Mouse (Mus musculus) cerebellum, adult 8-10 months (tissue): ENCODE results near the gene Grasp.

Experiments
- DNase-seq: peaks from one replicate; pipeline ENCODE4 v3.0.0; 2022

Gene Grasp

GRCm38 (mm10) chr15:101250220-101250800 lies 26.3 kb downstream of the Grasp start:
- DNase-seq: no peak

DNA sequence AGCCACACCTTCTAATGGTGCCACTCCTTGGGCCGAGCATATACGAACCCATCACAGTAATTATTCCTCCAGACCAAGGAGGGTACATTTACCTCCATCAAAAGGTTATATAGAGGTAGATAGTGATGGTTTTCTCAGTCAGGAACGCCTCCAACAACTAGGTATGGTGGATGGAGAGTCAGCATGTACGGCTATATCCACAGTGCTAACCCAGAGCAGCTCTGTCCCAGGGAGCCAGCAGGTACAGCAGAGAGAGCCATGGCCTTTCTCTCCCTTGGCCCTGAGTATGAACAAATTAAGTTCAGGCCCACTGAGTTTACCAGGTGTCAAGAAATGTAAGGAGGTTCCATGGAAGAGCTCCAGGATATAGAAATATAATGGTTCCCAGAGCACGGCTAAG lies 27.9 kb downstream of the Grasp start:
- no peak for DNase-seq

DNA sequence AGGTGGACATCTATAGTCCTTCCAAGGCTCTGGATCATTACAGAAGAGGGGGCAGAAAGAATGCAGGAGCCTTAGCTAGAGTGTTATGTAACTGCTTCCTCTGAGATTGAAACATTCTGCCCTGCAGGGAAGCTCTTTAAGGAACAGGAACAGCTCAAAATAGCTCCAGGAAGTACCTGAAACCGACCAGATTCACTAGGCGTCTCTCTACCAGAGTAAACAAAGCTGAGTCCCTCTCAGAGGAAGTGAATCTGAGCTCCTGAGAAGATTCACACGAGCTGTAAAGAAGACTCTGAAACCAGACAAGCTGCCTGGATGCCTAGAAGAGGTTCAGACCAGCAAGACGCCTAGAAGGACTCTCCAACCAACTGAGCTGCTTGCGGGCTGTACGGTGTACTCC lies 28.6 kb downstream of the Grasp start:
- DNase-seq: no peak

- no peak for DNase-seq
Measured at GRCm38 (mm10) chr15:101253563-101253885, 29.5 kb downstream of the Grasp start.

DNA sequence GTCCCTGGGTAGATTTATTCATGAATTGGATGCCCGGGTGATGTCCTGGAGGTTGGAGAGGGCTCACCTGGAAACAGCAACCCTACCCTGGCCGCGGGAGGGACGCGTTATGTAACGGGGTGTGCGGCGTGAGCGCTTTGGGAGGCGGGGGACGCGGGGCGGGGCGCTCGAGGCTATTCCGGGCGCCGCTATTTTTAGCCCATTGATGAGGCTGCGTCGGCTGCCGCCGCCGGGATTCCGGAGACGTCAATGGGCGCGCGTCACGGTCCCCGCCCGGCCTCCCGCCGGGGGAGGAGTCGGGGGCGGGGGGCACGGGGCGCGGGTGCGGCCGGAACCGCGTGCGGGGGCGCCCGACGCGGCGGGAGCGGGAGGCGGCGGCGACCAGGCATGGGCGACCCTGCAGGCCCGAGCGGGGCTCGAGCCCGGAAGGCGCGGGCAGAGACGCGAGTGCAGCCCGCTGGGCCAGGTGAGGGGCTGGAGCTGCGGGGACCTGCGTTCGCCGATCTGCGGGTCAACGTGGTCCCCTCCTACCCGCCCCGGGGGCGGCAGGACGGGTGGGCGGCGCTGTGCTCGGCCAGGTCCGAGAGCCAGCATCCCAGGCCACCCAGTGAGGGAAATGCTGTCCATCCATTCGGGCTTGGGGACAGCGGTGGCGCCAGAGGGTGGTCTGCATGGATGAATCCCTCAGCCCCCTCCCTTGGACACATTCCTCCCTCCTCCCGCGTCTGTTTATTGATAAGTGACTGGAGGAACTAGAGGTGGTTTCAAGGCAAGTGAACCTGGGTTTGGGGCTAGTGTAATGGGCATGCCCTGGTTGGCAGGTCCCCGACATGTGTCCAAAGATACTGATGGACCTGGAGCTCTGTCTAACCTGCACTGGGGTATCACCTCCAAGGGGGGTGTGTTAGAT lies 30.2 kb downstream of the Grasp start, which contains the start of gene Nr4a1:
TSS of gene Nr4a1 (plus strand) at position 384 of the 910 bp plus-strand sequence.
- peak; percentile 86 for DNase-seq

- DNase-seq: no peak
Measured at GRCm38 (mm10) chr15:101255842-101256462, 32.0 kb downstream of the Grasp start.

- no peak for DNase-seq
Measured at GRCm38 (mm10) chr15:101256463-101257206, 32.6 kb downstream of the Grasp start.

DNA sequence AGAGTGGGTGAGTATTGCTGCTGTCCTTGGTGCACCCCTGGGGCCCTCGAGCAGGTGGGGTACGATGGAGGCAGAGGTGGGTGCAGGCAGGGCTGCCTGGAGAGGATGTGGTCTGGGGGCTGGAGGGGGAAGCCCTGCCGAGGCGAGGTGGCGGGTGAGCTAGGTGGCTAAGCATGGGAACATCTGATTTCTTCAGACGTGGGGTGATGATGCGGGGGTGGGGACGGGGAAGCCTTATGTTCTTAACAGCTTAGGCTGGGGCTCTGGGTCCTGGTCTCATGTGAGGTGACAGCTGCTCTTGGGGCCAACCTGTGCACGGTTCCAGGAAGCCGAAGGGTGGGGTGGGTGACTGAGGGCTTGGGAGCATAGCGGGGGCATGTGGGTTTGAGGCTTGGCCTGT lies 34.4 kb downstream of the Grasp start:
- no peak for DNase-seq

DNA sequence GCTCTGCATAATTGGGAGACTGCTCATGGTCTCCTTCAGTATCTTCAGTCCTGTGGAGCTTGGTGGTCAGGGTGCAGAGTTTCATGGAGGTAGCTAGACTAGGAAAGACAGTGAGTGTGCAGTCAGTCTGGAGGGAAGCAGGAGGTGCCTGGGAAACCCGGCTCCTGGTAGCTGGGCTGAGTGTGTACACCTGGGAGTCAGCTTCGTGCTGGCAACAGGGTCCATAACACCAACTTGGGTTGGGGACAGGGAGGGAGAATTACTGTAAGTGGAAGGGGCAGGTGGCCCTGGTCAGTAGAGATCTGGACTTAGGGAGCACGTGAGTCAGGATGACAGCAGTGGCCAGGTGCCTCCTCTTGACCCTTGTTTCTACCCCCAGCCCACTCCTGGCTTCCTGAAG lies 35.9 kb downstream of the Grasp start:
- DNase-seq: no peak

DNA sequence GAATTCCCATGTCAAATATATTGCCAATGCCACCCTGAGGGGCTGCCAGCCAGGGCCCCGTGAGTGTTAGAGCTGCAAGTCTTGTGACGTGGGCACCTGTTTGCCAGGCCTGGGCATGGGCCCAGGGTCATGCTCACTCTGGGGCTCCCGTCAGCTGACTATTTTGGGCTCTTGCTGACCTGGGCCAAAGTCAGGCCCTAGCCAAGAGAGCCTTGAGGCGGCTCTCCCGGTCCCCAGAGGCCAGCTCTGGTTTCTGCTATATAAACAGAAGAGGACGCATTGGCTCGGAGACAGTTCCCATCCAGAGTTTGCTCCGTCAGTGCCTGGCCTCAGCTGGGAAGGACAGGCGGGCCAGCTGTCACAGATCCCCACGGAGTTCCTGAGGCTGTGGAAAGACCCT lies 36.4 kb downstream of the Grasp start:
- no peak for DNase-seq

DNA sequence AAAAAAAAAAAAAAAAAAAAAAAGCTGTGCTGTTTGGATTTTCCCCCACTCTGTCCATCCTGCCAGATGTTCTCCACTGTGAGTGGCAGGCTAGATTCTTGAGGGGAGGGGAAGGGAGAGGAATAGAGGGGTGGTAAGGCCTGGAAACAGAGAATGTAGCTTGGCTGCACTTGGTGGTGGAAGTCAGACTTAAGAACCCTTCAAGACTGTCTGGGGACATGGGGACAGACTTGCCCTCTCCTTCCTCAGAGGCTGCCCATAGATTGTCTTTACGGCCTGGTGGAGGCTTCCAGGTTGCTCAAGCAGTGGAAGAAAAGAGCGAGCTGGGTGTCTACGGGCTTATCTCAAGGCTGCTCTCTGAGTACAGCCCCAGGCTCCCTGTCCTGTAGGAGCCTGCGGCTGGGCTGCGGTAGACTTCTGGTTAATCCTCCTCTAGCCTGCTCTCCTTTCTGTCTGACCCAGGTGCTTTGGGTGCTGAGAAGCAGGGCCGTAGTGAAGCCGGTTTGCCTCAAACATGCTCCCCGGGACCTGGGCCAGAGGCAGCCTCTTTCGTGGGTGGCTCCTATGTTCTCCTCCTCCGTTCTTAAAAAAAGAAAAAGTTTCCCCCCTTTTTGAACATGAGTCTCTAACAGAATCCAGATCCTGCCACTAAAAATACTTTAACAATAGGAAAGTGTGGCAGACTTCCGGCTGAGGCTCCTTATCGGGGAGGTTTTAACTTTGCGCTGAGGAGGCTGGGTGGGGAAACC lies 37.1 kb downstream of the Grasp start:
- DNase-seq: no peak

GRCm38 (mm10) chr15:101262502-101262901 lies 38.5 kb downstream of the Grasp start:
- DNase-seq: no peak

- peak; percentile 87 for DNase-seq
Measured at GRCm38 (mm10) chr15:101266132-101266963, 42.4 kb downstream of the Grasp start.

DNA sequence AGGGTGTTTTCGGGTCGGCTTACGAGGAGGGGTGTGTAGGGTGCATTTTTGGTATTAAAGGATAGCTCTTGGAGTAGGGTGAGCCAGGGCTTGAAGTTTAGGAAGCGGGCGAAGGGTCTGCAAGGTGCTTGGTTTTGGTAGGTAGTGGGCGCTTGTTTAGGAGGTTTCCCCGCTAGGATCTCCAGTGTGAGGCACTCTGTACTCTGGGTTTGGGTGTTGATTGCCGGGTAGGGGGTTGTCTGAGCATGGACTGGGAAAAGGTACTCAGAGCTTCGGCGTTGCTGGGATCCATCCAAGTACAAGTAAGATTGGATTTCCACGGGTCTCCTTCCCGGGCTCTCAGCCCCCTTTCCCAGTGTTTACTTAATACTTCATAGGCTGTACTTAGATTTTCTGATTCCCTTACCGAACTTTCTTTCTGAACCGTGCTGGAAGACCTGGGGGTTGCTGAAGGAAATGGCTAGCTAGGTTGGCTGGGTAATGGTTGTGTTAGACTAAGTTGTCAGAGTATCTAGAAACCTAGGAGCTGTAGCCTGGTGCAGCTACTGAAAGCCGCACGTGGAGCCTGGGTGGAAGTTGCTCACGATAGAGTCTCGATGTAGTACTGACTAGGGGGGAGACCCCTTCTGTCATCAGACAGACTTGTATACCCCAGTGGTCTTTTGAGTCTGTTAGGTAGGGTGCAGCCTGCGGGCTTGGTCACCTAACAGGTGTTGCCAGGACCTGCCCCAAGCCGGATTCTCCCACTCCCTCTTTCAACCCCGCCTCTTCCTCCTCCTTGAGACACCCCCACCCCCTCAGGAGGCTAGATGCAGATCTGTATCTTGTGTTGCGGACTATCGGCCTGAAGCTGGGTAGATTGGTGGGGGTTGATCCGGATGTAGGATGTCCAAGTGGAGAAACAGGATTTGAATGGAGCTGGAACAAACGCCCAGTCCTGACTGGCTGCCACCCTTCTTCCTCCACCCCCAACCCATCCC lies 43.4 kb downstream of the Grasp start:
- DNase-seq: no peak

- DNase-seq: no peak
Measured at GRCm38 (mm10) chr15:101270101-101270820, 46.3 kb downstream of the Grasp start.

DNA sequence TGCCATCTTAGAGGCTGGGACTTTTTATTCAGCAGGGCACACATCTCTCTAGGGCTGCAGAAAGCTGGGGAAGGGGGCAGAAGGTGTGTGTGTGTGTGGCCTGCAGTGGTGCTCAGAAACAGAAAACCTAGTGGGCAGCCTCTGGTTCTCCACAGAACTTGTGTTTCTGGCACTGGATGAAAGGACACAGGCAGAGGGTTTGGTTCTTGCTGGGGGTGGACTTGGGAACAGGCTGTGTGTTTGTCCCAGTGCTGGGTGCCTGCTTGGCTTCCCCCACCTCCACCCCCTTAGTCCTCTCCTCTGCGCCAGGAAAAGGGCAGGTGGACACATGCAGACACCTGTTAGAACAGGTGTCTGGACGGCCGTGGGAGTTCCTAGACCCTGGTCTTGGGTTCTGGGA lies 47.1 kb downstream of the Grasp start:
- DNase-seq: no peak

GRCm38 (mm10) chr15:101271513-101271912 lies 47.5 kb downstream of the Grasp start:
- no peak for DNase-seq

DNA sequence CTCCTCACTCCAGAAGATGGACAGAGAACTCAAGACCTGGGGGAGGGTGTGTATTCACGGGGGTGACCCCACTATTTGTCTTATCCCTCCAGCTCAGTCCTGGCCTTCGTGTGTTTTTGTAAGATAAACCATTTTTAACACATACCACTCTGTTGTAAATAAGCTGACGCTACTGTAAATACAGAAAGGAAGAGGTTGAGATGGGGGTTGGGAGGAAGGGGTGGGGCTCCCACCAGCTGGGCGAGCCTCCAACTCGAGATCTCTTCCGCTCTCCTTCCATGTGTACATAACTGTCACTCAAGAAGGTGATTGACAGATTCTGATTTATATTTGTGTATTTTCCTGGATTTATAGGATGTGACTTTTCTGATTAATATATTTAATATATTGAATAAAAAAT lies 50.4 kb downstream of the Grasp start:
- DNase-seq: no peak

DNA sequence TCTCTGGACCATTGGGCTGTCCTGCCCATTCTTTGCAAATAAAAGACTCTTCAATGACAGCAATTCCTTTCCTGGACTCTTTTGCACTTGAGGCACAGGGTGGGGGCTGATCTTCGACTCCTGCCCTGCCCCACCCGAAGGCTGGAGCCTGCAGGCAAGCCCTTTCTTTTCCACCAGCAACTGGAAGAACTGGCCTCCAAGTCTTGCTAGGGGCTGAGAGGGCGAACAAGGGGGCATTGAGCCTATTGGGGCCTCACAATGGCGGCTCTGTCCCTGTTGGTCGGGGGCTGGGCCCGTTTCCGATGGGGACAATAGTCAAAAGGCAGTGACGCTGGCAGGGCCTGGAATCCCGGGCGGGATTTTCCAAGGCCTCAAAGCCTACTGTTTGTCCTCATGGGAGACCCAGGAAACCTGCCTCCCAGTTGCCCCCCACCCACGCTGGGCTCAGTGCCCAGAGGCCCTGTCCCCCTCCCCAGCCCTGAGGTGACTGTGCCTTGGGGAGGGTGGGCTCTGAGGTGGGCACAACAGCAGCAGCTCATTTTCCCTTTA lies 53.4 kb downstream of the Grasp start:
- no peak for DNase-seq
